Mouse (Mus musculus) liver, embryonic 15.5 days (tissue): ENCODE data around the gene Dstyk. TPM values are rescaled to one million over a fixed set of nuclear protein-coding genes. Genes with fewer than 3 reads are reported as not detected.
"Not testable (repeated sequence)": the region's sequence is repeated elsewhere in the genome, so short reads cannot be mapped to it uniquely, and the experiment has no call there.

ENCODE experiments used
- ATAC-seq: fragments of 200-750 bp; cut with Nextera tagmentation; 2 replicates; pipeline ENCODE4 v1.8.0; 2017; ENCODE audit warnings: moderate number of reproducible peaks, mild to moderate bottlenecking, moderate library complexity; ENCODE audit not compliant: insufficient read depth
- H3K27ac ChIP-seq: fragments of 300-500 bp; sonication (generic); replicated peaks from 2 replicates; pipeline ENCODE4 v1.5.1; 2015; ENCODE audit warnings: mild to moderate bottlenecking, inconsistent platforms
- H3K27me3 ChIP-seq: fragments of 300-500 bp; sonication (generic); 2 replicates; pipeline ENCODE4 v1.6.1; 2015; ENCODE audit warnings: mild to moderate bottlenecking, inconsistent platforms
- H3K36me3 ChIP-seq: fragments of 300-500 bp; sonication (generic); replicated peaks from 2 replicates; pipeline ENCODE4 v1.6.1; 2015; ENCODE audit warnings: moderate library complexity, mild to moderate bottlenecking, inconsistent platforms
- H3K4me1 ChIP-seq: fragments of 300-500 bp; sonication (generic); replicated peaks from 2 replicates; pipeline ENCODE4 v1.6.1; 2015; ENCODE audit warnings: inconsistent platforms
- H3K4me2 ChIP-seq: fragments of 300-500 bp; sonication (generic); 2 replicates; pipeline ENCODE4 v1.6.1; 2015; ENCODE audit warnings: moderate library complexity, mild to moderate bottlenecking, inconsistent platforms
- H3K4me3 ChIP-seq: fragments of 300-500 bp; sonication (generic); replicated peaks from 2 replicates; pipeline ENCODE4 v1.5.1; 2015; ENCODE audit warnings: mild to moderate bottlenecking, inconsistent platforms
- H3K9ac ChIP-seq: fragments of 300-500 bp; sonication (generic); 2 replicates; pipeline ENCODE4 v1.6.1; 2015; ENCODE audit warnings: moderate library complexity, mild to moderate bottlenecking, inconsistent platforms
- H3K9me3 ChIP-seq: fragments of 300-500 bp; sonication (generic); replicated peaks from 2 replicates; pipeline ENCODE4 v1.6.1; 2016; ENCODE audit warnings: inconsistent platforms
- WGBS: fragments of 180-500 bp; shearing (Covaris S2); methylation state at CpG from one replicate; pipeline ENCODE4 v1.1.7; 2015; ENCODE audit warnings: mixed read lengths; ENCODE audit not compliant: insufficient replicate concordance; 5-methylcytosine and 5-hydroxymethylcytosine counted together
- polyA plus RNA-seq: library from polyadenylated mRNA; unstranded; fragments of >200 nt; fragmentation: Nextera tagmentation; extraction: Ambion mirVana; gene quantifications from 2 replicates; pipeline ENCODE4 v1.2.1, GENCODE M21; 2015

The Dstyk gene
- polyA plus RNA-seq, 1 experiment from 2014 or later = 4.5 TPM

DNA sequence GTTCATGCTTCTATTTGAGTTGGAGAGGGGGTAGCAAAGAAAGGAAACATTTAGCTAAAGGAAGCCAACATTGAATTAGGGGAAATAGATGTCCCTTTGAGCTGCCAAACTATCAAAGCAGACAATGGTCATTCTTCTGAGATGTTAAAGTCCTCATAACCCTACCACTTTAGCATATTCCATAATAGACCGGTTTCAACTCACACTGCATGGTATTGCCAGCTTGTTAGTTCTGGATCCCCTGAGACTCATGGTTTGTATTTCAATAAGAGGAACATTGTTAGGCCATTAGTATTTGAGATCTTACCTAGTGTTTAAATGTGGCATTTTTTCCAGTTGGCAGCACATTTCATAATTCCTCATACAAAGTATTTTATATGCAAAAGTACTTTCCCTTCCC, 19.6 kb downstream of the Dstyk start:
- H3K27ac ChIP-seq = no peak overlapping the region
- no peak overlapping the region for H3K9ac ChIP-seq
- no peaks in the 10 kb centered on the region for H3K27me3 ChIP-seq
- no peaks in the 10 kb centered on the region for H3K9me3 ChIP-seq
- H3K4me3 ChIP-seq = no peak overlapping the region
- no peak overlapping the region for H3K4me2 ChIP-seq
- H3K4me1 ChIP-seq = no peaks in the 10 kb centered on the region; the same call in 1 of the 2 replicates
- H3K36me3 ChIP-seq = peaks cover 35% of the 10 kb centered on the region
- WGBS = 48% methylated on average over 1 of the region's 1 CpGs
- no peak for ATAC-seq

DNA sequence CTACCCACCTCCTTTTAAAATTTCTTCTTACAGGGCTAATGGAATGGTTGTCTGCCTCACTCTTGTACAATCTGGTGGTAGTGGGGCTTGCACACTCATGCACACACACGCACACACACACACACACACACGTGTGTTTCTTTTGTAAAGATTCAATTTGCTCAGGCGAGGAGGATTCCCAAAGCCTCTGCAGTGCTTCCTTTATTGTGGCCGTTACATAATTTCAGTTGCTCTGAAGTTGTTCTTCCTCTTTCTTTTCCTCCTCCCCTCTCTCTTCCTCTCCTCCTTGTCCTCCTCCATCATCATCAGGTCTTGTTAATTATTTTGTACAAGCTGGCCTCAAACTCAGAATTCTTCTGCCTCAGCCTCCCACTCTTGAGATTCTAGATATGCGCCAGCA, 20.0 kb downstream of the Dstyk start:
- Histone ChIP-seq H3K4me2 (no peak overlapping the region), H3K9ac (no peak overlapping the region), H3K27me3 (no peaks in the 10 kb centered on the region), H3K9me3 (no peaks in the 10 kb centered on the region), H3K36me3 (peaks cover 37% of the 10 kb centered on the region), H3K4me1 (no peaks in the 10 kb centered on the region; the same call in 1 of the 2 replicates), H3K27ac (no peak overlapping the region), H3K4me3 (no peak overlapping the region)
- ATAC-seq = no peak
- 42% methylated on average over 5 of the region's 5 CpGs for WGBS

DNA sequence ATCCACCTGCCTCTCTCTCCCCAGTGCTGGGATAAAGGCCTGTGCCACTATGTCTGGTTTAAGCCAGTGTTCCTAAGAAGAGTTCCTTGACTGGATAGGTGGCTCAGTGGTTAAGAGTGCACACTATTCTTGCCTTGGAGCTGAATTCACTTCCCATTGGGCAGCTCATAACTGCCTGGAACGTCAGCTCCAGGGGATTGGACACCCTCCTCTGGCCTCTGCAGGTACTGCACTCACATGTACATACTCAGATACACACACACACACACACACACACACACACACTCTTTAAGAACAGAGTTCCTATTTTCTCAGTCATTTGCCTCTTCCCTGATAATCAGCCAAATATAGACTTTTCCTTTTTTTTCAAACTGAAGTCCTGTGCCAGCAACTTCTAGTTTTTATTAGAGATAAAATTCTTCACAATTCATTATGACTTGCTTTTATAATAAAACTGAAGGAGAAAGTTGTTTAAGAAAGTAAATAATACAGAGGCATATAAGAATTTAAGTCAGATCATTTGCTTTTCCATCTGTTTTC, 23.6 kb downstream of the Dstyk start:
- H3K4me1 ChIP-seq = no peaks in the 10 kb centered on the region; the same call in 1 of the 2 replicates
- H3K27ac ChIP-seq = no peak overlapping the region
- no peak overlapping the region for H3K9ac ChIP-seq
- H3K9me3 ChIP-seq = no peaks in the 10 kb centered on the region
- H3K4me2 ChIP-seq = no peak overlapping the region
- WGBS = 73% methylated on average over 1 of the region's 1 CpGs
- ATAC-seq = no peak
- H3K4me3 ChIP-seq = no peak overlapping the region
- H3K36me3 ChIP-seq = peaks cover 29% of the 10 kb centered on the region
- H3K27me3 ChIP-seq = no peaks in the 10 kb centered on the region

DNA sequence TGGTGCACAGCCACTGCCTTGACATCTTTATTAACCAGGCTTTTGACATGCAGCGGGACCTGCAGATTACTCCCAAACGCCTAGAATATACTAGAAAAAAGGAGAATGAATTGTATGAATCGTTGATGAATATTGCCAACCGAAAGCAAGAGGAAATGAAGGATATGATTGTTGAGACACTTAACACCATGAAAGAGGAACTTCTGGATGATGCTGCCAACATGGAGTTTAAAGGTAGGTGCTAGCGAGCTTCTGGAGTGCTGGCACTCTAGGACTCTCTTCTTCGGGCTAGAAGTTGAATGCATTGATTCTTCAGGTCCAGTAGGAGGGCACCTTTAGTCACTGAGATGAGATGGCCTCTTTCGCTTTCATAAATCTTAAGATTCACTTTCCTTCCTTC, 32.4 kb downstream of the Dstyk start:
- Histone ChIP-seq H3K4me2 (no peak overlapping the region), H3K9me3 (no peaks in the 10 kb centered on the region)
- WGBS = 73% methylated on average over 7 of the region's 7 CpGs

DNA sequence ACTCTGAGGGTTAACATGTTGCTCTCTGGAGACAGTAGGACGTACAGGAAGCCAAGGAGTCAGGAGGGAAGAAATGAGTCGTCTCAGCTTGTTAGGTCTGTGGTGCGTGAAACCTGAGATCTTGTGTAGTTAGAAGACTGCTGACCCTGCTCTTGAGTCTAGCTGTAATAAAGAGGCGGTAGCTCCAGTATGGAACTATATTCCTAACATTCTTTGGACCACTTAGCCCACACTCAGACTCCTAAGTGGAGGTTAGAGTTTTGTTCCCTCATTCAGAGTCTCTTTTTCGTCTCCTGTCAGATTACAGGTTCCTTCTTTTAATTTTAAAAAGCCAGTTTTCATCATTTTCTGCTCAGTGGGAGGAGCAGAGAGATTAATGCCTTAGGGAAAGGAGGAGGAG, 47.3 kb downstream of the Dstyk start:
- ATAC-seq = no peak
- Histone ChIP-seq H3K4me1 (0 out of 2 replicates have a peak, but pooled peaks cover 3% of the 10 kb centered on the region), H3K4me2 (no peak overlapping the region), H3K9me3 (no peaks in the 10 kb centered on the region), H3K9ac (no peak overlapping the region), H3K27me3 (no peaks in the 10 kb centered on the region), H3K27ac (no peak overlapping the region), H3K36me3 (peaks cover 61% of the 10 kb centered on the region), H3K4me3 (no peak overlapping the region)
- 77% methylated on average over 5 of the region's 5 CpGs for WGBS

More for the DNA sequence above, 32.4 kb downstream of the Dstyk start:
- Histone ChIP-seq H3K36me3 (peaks cover 47% of the 10 kb centered on the region), H3K4me1 (0 out of 2 replicates have a peak, but pooled peaks cover 3% of the 10 kb centered on the region), H3K27ac (no peak overlapping the region), H3K4me3 (no peak overlapping the region), H3K27me3 (no peaks in the 10 kb centered on the region), H3K9ac (no peak overlapping the region)
- ATAC-seq = no peak

DNA sequence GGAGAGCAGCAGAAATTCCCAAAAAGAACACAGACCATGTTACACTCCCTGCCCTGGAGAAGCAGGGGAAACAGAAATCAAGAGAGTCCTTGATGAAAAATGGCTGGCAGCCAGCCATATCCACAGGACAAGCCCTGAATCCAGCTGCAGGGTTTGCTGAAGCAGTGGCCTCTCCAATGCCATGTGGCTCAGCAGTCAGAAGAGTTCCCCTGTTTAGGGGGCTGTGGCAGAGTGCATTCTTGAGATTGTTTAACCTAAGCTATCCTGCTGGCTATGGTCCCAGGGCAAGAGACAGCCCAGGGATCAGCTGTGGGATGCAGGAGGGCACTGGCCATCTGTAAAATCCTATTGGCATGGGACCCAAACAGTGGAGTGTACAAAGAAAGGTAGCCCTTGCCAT, 51.6 kb downstream of the Dstyk start:
- Histone ChIP-seq H3K4me3 (no peak overlapping the region), H3K9me3 (no peaks in the 10 kb centered on the region), H3K36me3 (peaks cover 30% of the 10 kb centered on the region), H3K27me3 (no peaks in the 10 kb centered on the region), H3K4me1 (peaks cover 6% of the 10 kb centered on the region; the same call in 1 of the 2 replicates), H3K9ac (no peak overlapping the region), H3K4me2 (no peak overlapping the region), H3K27ac (no peak overlapping the region)
- no peak for ATAC-seq

DNA sequence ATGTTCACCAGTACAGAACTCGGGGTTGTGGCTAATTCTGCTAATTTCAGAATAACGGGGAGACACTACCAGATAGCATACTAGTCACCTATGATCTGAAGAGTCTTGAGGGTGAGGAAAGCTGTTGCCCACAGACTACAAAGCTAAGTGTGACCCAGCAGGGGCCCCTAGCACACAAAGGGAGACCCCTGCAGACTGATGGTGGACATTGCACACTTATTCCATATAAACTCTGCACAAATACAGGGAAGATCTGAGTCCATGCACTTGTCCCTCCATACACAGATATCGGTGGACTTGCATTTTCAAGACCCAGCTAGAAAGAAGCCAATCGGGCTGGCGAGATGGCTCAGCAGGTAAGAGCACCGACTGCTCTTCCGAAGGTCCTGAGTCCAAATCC, 52.2 kb downstream of the Dstyk start:
- no peaks in the 10 kb centered on the region for H3K9me3 ChIP-seq
- WGBS = 83% methylated on average over 7 of the region's 7 CpGs
- H3K36me3 ChIP-seq = peaks cover 24% of the 10 kb centered on the region
- H3K27ac ChIP-seq = no peak overlapping the region
- peaks cover 6% of the 10 kb centered on the region; the same call in 1 of the 2 replicates for H3K4me1 ChIP-seq
- no peak overlapping the region for H3K4me3 ChIP-seq
- no peak overlapping the region for H3K9ac ChIP-seq
- H3K4me2 ChIP-seq = no peak overlapping the region
- ATAC-seq = no peak
- H3K27me3 ChIP-seq = no peaks in the 10 kb centered on the region

DNA sequence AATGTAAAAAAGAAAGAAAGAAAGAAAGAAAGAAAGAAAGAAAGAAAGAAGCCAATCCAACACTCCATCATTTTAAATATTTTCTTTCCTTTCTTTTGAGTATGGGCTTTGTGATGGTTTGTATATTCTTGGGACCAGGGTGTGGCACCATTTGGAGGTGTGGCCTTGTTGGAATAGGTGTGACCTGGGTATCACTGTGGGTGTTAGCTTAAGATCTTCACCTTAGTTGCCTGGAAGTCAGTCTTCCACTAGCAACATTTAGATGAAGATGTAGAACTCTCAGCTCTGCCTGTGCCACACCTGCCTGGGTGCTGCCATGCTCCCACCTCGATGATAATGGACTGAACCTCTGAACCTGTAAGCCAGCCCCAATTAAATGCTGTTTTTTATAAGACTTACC, 52.7 kb downstream of the Dstyk start:
- H3K4me1 ChIP-seq, H3K9me3 ChIP-seq, H3K27me3 ChIP-seq, H3K4me2 ChIP-seq, H3K4me3 ChIP-seq, ATAC-seq, H3K9ac ChIP-seq, H3K27ac ChIP-seq: not testable (repeated sequence)
- WGBS = 79% methylated on average over 1 of the region's 1 CpGs
- peaks cover 22% of the 10 kb centered on the region for H3K36me3 ChIP-seq

DNA sequence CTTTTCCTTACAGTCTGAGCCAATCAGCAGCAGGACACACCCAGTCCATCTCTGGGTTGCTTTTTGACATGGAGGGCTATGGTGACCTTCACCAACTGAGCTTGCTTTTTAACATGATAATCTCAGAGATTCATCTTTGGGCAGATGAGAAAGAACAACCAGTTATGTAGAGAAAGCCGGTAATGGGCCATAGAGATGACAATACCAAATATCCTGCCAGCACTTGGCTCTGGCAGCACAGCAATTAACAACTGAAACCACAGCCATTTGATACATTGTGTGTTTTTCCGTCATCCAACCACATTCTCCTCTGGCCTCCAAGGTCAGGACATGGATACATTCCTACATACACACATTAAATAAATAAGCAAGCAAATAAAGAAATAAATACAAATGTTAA, 53.7 kb downstream of the Dstyk start:
- Histone ChIP-seq H3K27me3 (no peaks in the 10 kb centered on the region), H3K4me2 (no peak overlapping the region), H3K27ac (no peak overlapping the region), H3K4me1 (peaks cover 12% of the 10 kb centered on the region), H3K36me3 (peaks cover 12% of the 10 kb centered on the region; the same call in 1 of the 2 replicates), H3K9ac (no peak overlapping the region), H3K4me3 (no peak overlapping the region), H3K9me3 (no peaks in the 10 kb centered on the region)
- ATAC-seq = no peak
- 66% methylated on average over 2 of the region's 2 CpGs for WGBS

DNA sequence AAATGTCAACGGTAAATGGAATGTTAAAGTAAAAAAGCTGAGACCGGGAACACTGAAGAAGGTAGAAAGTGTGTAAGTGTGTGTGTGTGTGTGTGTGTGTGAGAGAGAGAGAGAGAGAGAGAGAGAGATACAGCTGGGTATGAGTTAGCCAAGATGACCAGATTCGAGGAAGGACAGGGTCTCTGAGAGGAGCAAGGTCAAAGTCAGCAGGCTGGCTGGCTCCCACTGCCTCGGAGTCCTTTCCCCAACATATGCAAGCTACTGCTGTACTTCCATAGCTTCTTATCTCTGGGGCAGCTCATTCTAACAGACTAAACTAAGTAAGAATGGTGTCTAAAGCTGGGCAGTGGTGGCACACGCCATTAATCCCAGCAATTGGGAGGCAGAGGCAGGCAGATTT, 54.1 kb downstream of the Dstyk start:
- Histone ChIP-seq H3K9ac (no peak overlapping the region), H3K27me3 (no peaks in the 10 kb centered on the region), H3K4me1 (peaks cover 12% of the 10 kb centered on the region), H3K4me2 (no peak overlapping the region), H3K27ac (no peak overlapping the region), H3K36me3 (0 out of 2 replicates have a peak, but pooled peaks cover 9% of the 10 kb centered on the region), H3K9me3 (no peaks in the 10 kb centered on the region), H3K4me3 (no peak overlapping the region)
- 74% methylated on average over 5 of the region's 5 CpGs for WGBS
- no peak for ATAC-seq

DNA sequence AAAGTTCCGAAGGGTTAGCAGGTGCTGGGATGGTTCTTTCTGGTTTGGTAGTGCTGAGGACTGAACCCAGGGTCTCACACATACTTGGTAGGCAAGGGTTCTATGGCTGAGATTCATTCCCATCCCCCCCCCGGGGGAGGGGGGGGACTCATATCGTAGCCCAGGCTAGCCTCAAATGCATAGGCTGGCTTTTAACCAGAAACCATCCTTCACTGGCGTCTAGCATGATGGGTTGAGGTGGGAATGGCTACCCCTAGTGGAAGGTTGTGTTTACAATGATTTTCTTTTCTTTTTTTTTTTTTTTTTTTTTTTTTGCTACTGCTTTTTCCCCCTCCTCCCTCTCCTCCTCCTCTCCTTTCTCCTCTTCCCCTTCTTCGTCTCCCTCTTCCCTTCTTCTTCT, 55.2 kb downstream of the Dstyk start:
- Histone ChIP-seq H3K4me2 (no peak overlapping the region), H3K9ac (no peak overlapping the region), H3K36me3 (no peaks in the 10 kb centered on the region), H3K4me3 (no peak overlapping the region), H3K27ac (no peak overlapping the region), H3K9me3 (no peaks in the 10 kb centered on the region), H3K4me1 (peaks cover 12% of the 10 kb centered on the region), H3K27me3 (no peaks in the 10 kb centered on the region)
- WGBS = 35% methylated on average over 5 of the region's 5 CpGs
- ATAC-seq = no peak

DNA sequence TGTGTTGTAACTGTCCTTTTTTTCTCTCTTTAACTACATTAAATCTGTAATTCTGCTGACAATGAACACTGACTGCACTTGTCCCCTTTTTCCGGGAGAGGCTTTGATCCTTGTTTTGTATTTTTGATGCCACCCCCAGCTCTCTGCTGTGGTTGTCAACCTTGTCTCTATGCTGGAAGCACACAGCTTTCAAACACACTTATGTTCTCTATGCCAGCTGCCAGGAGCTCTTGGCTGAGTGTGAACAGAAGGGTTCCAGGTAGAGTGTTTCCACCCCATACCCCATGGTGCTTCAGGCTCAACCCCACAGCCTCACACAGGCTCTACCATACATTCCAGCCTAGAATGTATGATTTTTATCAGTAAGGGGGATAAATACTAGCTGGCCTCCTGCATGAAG, 57.1 kb downstream of the Dstyk start:
- H3K9me3 ChIP-seq = no peaks in the 10 kb centered on the region
- H3K4me1 ChIP-seq = peaks cover 29% of the 10 kb centered on the region
- no peak overlapping the region for H3K4me2 ChIP-seq
- no peak overlapping the region for H3K4me3 ChIP-seq
- H3K9ac ChIP-seq = no peak overlapping the region
- no peaks in the 10 kb centered on the region for H3K36me3 ChIP-seq
- no peak for ATAC-seq
- no peak overlapping the region for H3K27ac ChIP-seq
- H3K27me3 ChIP-seq = no peaks in the 10 kb centered on the region
- 67% methylated on average over 1 of the region's 1 CpGs for WGBS
